Mouse (Mus musculus) forebrain, postnatal 0 days (tissue): ENCODE measurements at regions not wholly inside any gene's neighbourhood (a gene's known extent, or its start where the extent isn't known, plus 50 kb on each side); places are given as distances from the start of the nearest gene placed in this dataset.
A peak's percentile ranks its signal among the peaks of the same experiment; 100 is the strongest.

Experiments
- ATAC-seq: fragments of 200-750 bp; cut with Nextera tagmentation; 2 replicates; pipeline ENCODE4 v1.8.0; 2017; ENCODE audit warnings: mild to moderate bottlenecking, moderate library complexity
- DNase-seq: peaks from one replicate; pipeline ENCODE4 v3.0.0-alpha.2; 2015
- H3K27ac ChIP-seq: fragments of 300-500 bp; sonication (generic); 2 replicates; pipeline ENCODE4 v1.5.1; 2014; ENCODE audit warnings: low read depth, mild to moderate bottlenecking, antibody characterized with exemption, low read length, moderate library complexity, mixed read lengths
- H3K27me3 ChIP-seq: fragments of 300-500 bp; sonication (generic); 2 replicates; pipeline ENCODE4 v1.6.1; 2014; ENCODE audit warnings: mild to moderate bottlenecking, low read length, mixed read lengths; ENCODE audit not compliant: insufficient read depth
- H3K36me3 ChIP-seq: fragments of 300-500 bp; sonication (generic); 2 replicates; pipeline ENCODE4 v1.6.1; 2014; ENCODE audit warnings: mild to moderate bottlenecking, moderate library complexity; ENCODE audit not compliant: insufficient read depth
- H3K4me1 ChIP-seq: fragments of 300-500 bp; sonication (generic); 2 replicates; pipeline ENCODE4 v1.6.1; 2014; ENCODE audit warnings: antibody characterized with exemption; ENCODE audit not compliant: insufficient read depth
- H3K4me2 ChIP-seq: fragments of 300-500 bp; sonication (generic); 2 replicates; pipeline ENCODE4 v1.6.1; 2014; ENCODE audit warnings: low read depth, mild to moderate bottlenecking, moderate library complexity
- H3K4me3 ChIP-seq: fragments of 300-500 bp; sonication (generic); 2 replicates; pipeline ENCODE4 v1.5.1; 2014; ENCODE audit warnings: low read depth, low read length, mixed read lengths
- H3K9ac ChIP-seq: fragments of 300-500 bp; sonication (generic); 2 replicates; pipeline ENCODE4 v1.6.1; 2014; ENCODE audit warnings: mild to moderate bottlenecking
- H3K9me3 ChIP-seq: fragments of 300-500 bp; sonication (generic); 2 replicates; pipeline ENCODE4 v1.6.1; 2016; ENCODE audit warnings: low read length
- CTCF ChIP-seq: sonication (generic); IDR thresholded peaks from 2 replicates; pipeline ENCODE4 v1.5.1; 2016; ENCODE audit warnings: antibody characterized with exemption, control low read depth, low read depth
- WGBS: fragments of 180-500 bp; shearing (Covaris S2); extraction: QIAGEN DNeasy Blood & Tissue Kit; methylation state at CpG from one replicate; pipeline ENCODE4 v1.1.7; 2014; 5-methylcytosine and 5-hydroxymethylcytosine counted together

GRCm38 (mm10) chr4:50203348-50203747 is 357.8 kb upstream of the Grin3a start:
- no peaks in the 10 kb centered on the region for H3K36me3 ChIP-seq
- no peaks in the 10 kb centered on the region for H3K27me3 ChIP-seq
- 56% methylated on average over 3 of the region's 3 CpGs for WGBS
- DNase-seq (no peak), ATAC-seq (no peak)
- no peak overlapping the region for H3K4me2 ChIP-seq
- H3K9me3 ChIP-seq, result no peaks in the 10 kb centered on the region
- no peak overlapping the region for H3K9ac ChIP-seq
- H3K4me3 ChIP-seq, result no peak overlapping the region
- no peak overlapping the region for H3K27ac ChIP-seq
- H3K4me1 ChIP-seq, result no peaks in the 10 kb centered on the region
- no peak for TF ChIP-seq CTCF

GRCm38 (mm10) chr4:50177196-50177595 is 331.7 kb upstream of the Grin3a start:
- H3K9me3 ChIP-seq, result no peaks in the 10 kb centered on the region
- H3K4me3 ChIP-seq, result no peak overlapping the region
- no peak overlapping the region for H3K4me2 ChIP-seq
- no peak overlapping the region for H3K27ac ChIP-seq
- ATAC-seq, result no peak
- DNase-seq, result no peak
- H3K36me3 ChIP-seq, result no peaks in the 10 kb centered on the region
- H3K4me1 ChIP-seq, result no peaks in the 10 kb centered on the region
- H3K9ac ChIP-seq, result no peak overlapping the region
- H3K27me3 ChIP-seq, result no peaks in the 10 kb centered on the region
- TF ChIP-seq CTCF, result no peak

- WGBS, result 90% methylated on average over 2 of the region's 2 CpGs
- H3K9me3 ChIP-seq, result no peaks in the 10 kb centered on the region
- DNase-seq (no peak), ATAC-seq (no peak)
- no peaks in the 10 kb centered on the region for H3K36me3 ChIP-seq
- no peak overlapping the region for H3K4me2 ChIP-seq
- no peak overlapping the region for H3K4me3 ChIP-seq
- H3K27me3 ChIP-seq, result no peaks in the 10 kb centered on the region
- no peaks in the 10 kb centered on the region for H3K4me1 ChIP-seq
- no peak overlapping the region for H3K9ac ChIP-seq
- H3K27ac ChIP-seq, result no peak overlapping the region
- no peak for TF ChIP-seq CTCF
These were observed 331.1 kb upstream of the Grin3a start for GRCm38 (mm10) chr4:50176656-50177055.

GRCm38 (mm10) chr4:50160893-50161292 is 315.3 kb upstream of the Grin3a start:
- H3K4me2 ChIP-seq, result no peak overlapping the region
- TF ChIP-seq CTCF, result peak; percentile 30; the same call in 1 of the 2 replicates
- no peak overlapping the region for H3K27ac ChIP-seq
- no peaks in the 10 kb centered on the region for H3K36me3 ChIP-seq
- no peaks in the 10 kb centered on the region for H3K9me3 ChIP-seq
- no peak overlapping the region for H3K9ac ChIP-seq
- H3K27me3 ChIP-seq, result no peaks in the 10 kb centered on the region
- ATAC-seq (no peak), DNase-seq (peak; percentile 5)
- no peaks in the 10 kb centered on the region for H3K4me1 ChIP-seq
- no peak overlapping the region for H3K4me3 ChIP-seq
- WGBS, result 71% methylated on average over 2 of the region's 2 CpGs

- TF ChIP-seq CTCF, result no peak
- no peaks in the 10 kb centered on the region for H3K4me1 ChIP-seq
- H3K4me2 ChIP-seq, result no peak overlapping the region
- no peak overlapping the region for H3K4me3 ChIP-seq
- ATAC-seq (no peak), DNase-seq (no peak)
- no peaks in the 10 kb centered on the region for H3K27me3 ChIP-seq
- no peaks in the 10 kb centered on the region for H3K9me3 ChIP-seq
- H3K27ac ChIP-seq, result no peak overlapping the region
- no peak overlapping the region for H3K9ac ChIP-seq
- no peaks in the 10 kb centered on the region for H3K36me3 ChIP-seq
These were observed 300.4 kb upstream of the Grin3a start for GRCm38 (mm10) chr4:50145926-50146325.

GRCm38 (mm10) chr4:50130262-50130661 is 284.7 kb upstream of the Grin3a start:
- H3K27me3 ChIP-seq, result no peaks in the 10 kb centered on the region
- no peak overlapping the region for H3K4me3 ChIP-seq
- DNase-seq (no peak), ATAC-seq (no peak)
- 70% methylated on average over 1 of the region's 1 CpGs for WGBS
- no peak overlapping the region for H3K27ac ChIP-seq
- H3K4me2 ChIP-seq, result no peak overlapping the region
- no peak overlapping the region for H3K9ac ChIP-seq
- no peaks in the 10 kb centered on the region for H3K9me3 ChIP-seq
- H3K36me3 ChIP-seq, result no peaks in the 10 kb centered on the region
- H3K4me1 ChIP-seq, result no peaks in the 10 kb centered on the region
- no peak for TF ChIP-seq CTCF

GRCm38 (mm10) chr4:50106557-50106956 is 261.0 kb upstream of the Grin3a start:
- Histone ChIP-seq H3K9ac (no peak overlapping the region), H3K27ac (no peak overlapping the region), H3K9me3 (no peaks in the 10 kb centered on the region), H3K4me2 (no peak overlapping the region), H3K27me3 (no peaks in the 10 kb centered on the region), H3K4me3 (no peak overlapping the region), H3K36me3 (no peaks in the 10 kb centered on the region), H3K4me1 (no peaks in the 10 kb centered on the region)
- ATAC-seq (no peak), DNase-seq (no peak)
- WGBS, result 92% methylated on average over 1 of the region's 1 CpGs
- TF ChIP-seq CTCF, result no peak

- Histone ChIP-seq H3K36me3 (no peaks in the 10 kb centered on the region), H3K4me3 (no peak overlapping the region), H3K4me1 (no peaks in the 10 kb centered on the region), H3K27me3 (no peaks in the 10 kb centered on the region), H3K27ac (no peak overlapping the region), H3K9ac (no peak overlapping the region), H3K9me3 (no peaks in the 10 kb centered on the region), H3K4me2 (no peak overlapping the region)
- TF ChIP-seq CTCF, result no peak
- ATAC-seq (no peak), DNase-seq (no peak)
These were observed 242.3 kb upstream of the Grin3a start for GRCm38 (mm10) chr4:50087860-50088259.
